Mouse (Mus musculus) WW6 (cell line): ENCODE measurements around the gene Akna.

Experiments
- DNase-seq: peaks from one replicate; pipeline ENCODE4 v3.0.0-alpha.2; 2013; ENCODE audit warnings: low read depth, low spot score

Gene Akna

GRCm38 (mm10) chr4:63409908-63410582, 6.9 kb upstream of the Akna start:
- peak; percentile 66 for DNase-seq

DNA sequence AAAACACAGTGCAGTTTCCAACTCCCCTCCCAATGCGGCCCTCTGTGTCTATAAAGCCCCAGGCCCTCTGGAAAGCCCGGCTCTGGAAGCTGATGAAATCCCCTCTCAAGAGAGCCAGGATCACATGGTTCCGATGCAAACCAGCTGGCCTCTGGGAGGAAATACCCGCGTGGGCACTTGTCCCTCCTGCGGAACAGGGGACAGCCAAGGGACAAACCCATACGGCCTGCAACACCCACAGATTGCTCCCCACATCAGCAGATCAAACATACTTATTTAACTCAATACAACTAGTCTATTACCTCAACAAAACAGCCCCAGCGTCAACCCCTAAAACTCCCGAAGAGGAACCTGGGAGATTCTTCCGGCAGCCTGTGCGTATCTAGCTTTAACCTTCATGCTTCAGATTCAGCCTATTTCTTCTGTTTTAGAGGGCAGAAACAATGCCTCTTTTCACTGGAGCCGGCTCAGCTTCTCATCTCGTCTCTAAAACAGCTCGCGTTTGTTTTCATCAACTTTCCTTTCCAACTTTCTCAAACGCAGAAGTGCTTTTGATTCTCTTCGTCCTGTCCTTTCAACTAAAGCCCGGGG, 6.3 kb upstream of the Akna start:
- DNase-seq, result no peak

- no peak for DNase-seq
These were observed 5.5 kb upstream of the Akna start for GRCm38 (mm10) chr4:63408649-63409048.

- DNase-seq, result no peak
These were observed 5.1 kb upstream of the Akna start for GRCm38 (mm10) chr4:63408247-63408646.

GRCm38 (mm10) chr4:63405683-63406082, 2.5 kb upstream of the Akna start:
- DNase-seq, result no peak

- no peak for DNase-seq
These were observed 1.9 kb upstream of the Akna start for GRCm38 (mm10) chr4:63405051-63405450.

GRCm38 (mm10) chr4:63404205-63404604, 1.1 kb upstream of the Akna start:
- DNase-seq, result no peak

- no peak for DNase-seq
These were observed 596 bp downstream of the Akna start for GRCm38 (mm10) chr4:63402558-63402957.

- no peak for DNase-seq
These were observed 1.1 kb downstream of the Akna start for GRCm38 (mm10) chr4:63402056-63402455.

DNA sequence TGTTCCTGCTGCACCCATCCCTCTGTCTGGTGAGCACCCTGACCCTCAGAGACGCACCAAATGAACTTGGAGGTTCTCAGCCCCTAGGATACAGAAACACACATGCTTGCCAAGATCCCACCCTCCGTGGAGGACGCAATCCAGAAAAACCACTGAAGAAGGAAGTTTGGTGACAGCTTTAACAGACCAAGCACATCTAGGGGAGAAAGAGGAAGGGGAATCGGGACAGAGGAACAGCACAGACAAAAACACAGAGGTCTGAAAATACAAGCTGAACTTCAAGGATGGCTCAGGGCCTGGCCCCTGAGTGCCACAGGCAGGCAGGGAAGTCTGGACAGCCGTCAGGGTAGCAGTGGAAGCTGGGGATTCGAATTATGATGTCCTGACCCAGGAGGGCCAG, 1.5 kb downstream of the Akna start:
- no peak for DNase-seq

GRCm38 (mm10) chr4:63400541-63401306, 2.4 kb downstream of the Akna start:
- no peak for DNase-seq

DNA sequence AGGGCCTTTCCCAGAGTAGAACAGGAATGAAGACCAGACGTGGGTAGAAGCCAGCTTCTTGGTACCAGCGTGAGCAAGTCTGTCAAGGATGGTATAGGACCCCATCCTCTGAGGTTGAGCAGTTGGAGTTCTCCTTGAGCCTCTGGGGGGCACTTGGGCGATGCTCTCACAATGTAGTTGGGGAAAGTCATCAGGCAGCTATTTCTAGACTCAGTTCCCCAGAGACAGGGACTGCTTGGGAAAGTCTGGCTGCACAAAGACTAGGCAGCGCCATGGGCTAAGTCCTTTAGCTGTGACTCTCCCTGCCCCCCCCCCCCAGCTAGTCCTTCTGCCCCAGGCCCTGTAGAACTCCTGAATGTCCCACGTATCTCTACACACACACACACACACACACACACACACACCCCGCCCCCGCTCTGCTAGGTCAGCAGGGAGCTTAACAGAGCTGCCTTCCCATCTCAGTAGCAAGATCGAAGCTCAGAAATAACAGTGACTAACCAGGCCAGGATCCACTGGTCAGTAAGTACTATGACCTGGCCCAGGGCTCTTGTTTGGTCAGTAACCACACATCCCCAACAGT, 3.4 kb downstream of the Akna start:
- no peak for DNase-seq

- DNase-seq, result no peak
These were observed 4.1 kb downstream of the Akna start for GRCm38 (mm10) chr4:63398854-63399609.

DNA sequence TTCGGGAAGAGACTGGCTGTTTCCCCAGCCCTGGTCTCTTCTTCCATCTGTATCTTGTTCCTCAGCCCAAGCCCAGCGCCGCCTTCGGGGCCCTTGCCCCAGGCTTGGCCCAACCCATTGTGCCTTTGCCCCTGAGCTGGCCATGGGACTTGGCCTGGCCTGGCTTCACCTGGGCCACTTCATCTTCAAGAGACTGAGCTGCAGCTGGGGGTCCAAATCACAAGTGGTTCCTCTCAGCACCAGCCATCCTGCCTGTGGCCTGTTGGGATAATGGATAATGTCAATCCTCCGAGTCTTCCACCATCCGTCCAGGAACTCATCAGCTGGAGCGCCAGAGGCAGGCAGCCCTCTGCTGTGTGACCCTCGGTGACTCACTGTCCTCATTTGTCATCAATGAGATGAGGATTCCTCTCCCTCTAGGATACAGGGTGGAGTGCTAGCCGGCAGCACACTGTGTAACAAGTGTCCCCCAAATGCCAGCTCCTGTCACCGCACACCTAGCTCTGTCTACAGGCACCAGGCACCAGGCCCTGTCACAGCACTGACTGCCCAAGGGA, 5.1 kb downstream of the Akna start:
- no peak for DNase-seq

DNA sequence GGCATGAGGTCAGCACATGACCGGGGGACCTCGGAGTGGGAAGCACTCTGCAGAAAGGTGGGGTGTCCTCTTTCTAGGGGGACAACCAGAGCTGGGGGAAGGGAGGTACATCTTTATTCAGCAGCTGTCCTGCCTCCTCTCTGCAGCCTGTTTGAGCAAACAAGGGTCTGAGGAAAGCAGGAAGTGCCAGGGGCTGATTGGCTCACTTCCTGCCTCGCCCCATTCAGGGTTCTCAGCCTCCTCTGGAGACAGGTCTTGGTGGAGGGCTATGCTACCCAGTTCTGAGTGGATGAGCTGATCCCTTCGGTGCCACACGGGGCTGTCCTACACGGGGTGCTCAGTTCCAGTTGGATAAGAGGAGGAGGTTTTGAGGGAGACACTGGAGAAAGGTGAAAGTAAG, 11.8 kb downstream of the Akna start:
- no peak for DNase-seq

DNA sequence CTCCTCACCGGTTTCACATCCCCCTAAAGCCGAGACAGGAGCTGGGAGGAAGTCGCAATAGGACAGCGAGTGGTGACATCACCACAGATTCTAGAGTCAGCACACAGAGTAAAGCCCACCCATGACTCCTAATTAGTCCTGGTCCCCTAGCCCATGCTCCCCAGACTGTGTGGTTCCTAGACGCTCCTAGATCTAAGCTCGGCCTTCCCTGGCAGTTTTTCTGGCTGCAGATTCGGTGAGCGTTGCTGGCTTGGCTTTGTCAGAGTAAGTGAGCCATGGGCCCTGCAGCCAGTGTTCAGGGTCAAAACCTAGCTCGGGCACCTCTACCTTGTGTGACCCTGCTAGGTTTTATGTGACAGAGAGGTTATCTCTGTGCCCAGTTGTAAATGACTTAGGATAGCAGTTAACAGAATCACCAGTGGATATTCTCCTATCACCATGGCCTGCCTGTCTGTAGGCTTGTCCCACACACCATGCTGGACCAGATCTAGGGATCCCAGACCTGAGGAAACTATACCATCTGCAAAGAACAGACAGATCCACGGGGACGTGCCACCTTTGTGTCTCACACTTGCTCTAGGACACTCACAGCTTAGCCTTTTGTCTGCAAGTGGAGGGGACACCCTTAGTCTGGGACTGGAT, 13.1 kb downstream of the Akna start:
- DNase-seq, result no peak

GRCm38 (mm10) chr4:63389121-63389886, 13.8 kb downstream of the Akna start:
- no peak for DNase-seq

- no peak for DNase-seq
These were observed 15.1 kb downstream of the Akna start for GRCm38 (mm10) chr4:63388029-63388428.

GRCm38 (mm10) chr4:63385784-63386183, 17.4 kb downstream of the Akna start:
- no peak for DNase-seq

- DNase-seq, result no peak
These were observed 17.9 kb downstream of the Akna start for GRCm38 (mm10) chr4:63385253-63385652.
